Mouse (Mus musculus): Measurements from ENCODE around the gene Igf2bp3. TPM values are rescaled to one million over a fixed set of nuclear protein-coding genes. Genes with fewer than 3 reads are reported as not detected.
"Not testable (repeated sequence)": the region's sequence is repeated elsewhere in the genome, so short reads cannot be mapped to it uniquely, and the experiment has no call there.

The Igf2bp3 gene
- 1 to 10 TPM; 2.5 to 4.6 TPM for polyA plus RNA-seq (2017; shearing (Covaris generic))

DNA sequence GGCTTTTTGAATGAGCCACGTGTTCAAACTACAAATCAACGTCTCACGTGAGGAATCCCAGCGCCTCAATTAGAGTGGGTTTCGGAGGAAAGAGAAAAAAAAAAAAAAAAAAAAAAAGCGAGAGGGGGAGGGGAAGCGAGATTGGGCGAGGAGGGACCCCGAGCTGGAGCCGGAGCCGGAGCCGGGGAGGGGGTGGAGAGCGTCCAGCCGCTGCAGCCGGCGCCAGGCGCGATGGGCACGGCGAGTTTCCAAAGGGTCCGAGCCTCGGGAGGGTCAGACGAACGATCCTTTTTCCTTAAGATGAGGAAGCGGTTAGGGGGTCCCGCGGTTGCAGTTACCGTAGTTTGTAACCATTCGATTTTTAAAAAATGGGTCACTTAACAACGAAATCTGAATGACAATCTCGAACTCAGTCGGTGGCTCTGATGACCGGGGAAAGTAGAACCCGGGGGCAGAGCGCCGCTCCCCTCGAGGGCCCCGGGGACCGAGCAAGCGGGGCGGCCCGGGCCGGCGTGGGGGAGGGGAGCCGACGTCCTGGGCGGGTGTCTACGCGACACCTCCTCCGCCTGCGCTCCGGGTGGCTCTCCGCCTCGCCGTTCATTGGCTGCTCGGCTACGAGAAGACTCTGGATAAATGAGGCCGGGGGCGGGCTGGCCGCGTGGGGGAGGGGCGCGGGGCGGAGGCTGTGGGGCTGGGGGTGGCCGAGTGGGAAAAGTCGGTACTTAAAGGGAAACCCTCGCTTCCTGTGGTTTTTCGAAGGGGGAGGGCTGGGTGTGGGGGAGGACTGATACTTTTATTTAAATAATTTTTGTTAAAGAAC is at the start of gene Igf2bp3:
Gene Igf2bp3 (minus strand): TSS at position 30 of the 820 bp plus-strand sequence.
- ATAC-seq: no peak

DNA sequence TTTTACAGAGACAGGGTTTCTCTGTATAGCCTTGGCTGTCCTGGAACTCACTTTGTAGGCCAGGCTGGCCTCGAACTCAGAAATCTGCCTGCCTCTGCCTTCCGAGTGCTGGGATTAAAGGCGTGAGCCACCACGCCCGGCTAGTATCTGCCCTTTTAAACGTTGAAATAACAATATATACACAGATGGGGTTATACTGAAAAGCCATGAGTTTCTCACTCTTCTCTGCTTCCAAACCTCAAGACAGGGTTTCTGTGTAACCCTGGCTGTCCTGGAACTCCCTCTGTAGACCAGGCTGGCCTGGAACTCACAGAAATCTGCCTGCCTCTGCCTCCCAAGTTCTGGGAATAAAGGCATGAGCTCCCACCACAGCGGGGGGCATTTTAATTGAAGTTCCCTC is 49.7 kb upstream of the Igf2bp3 start:
- ATAC-seq: not testable (repeated sequence)

DNA sequence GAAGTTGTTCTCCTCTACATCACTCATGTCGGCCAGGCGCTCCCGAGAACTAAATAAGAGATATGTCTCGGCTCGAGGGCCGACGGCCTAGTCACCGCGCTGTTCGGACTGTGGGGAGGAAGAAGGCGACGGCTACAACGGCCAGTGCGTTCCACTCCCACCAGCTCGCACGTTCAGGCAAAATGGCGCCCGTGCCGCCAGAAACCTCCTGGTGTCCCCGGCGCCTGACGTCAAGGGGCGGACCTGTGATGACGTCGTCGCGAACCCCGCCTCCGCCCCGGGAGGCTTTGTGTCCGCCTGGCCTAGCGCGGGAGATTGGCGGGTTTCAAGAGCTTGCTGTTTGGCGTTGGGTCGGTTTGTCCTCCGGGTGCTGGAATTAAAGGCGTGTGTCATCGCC is 49.1 kb upstream of the Igf2bp3 start, which contains the start of gene Tra2a:
Gene Tra2a (minus strand): TSS at position 187 of the 397 bp plus-strand sequence.
- peak; percentile 91 for ATAC-seq

- ATAC-seq: peak; percentile 49
These were observed 48.5 kb upstream of the Igf2bp3 start for GRCm38 (mm10) chr6:49263081-49263846.

GRCm38 (mm10) chr6:49262421-49262820 is 47.7 kb upstream of the Igf2bp3 start:
- ATAC-seq: no peak

DNA sequence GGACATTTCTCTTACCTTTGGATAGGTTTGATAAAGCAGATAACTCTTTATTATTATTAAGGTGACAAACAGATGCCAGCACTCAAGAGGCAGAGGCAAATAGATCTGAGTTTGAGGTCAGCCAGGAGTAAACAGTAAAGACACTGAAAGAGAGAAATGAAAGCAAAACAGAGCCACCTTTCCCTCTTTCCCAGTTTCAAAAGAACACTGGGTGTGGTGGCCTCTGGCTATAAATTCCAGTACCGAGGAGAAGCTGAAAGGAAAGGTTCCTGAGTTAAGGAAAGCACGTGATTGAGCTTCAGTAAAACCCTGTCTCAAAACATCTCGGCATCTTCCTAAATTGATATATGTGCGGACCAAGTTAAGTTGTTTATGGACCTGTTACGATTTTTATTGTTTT is 45.0 kb upstream of the Igf2bp3 start:
- ATAC-seq: no peak

DNA sequence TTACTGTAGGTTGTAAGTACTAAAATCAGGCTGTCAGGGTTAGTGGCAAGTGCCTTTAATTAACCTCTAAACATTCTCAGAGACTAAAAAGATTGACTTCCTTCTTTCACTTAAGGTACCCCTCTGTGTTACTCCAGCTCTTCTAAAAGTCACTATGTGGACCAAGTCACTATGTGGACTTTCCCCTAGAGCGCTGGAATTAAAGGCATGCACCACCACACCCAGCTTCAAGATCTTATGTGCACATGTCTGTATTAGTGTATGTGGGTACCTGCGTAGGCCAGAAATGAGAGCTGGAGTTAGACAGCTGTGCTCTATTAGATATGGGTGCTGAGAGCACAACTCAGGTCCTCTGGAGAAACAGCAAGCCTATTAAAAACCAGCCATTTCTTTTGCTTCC is 43.1 kb upstream of the Igf2bp3 start:
- ATAC-seq: no peak

- no peak for ATAC-seq
These were observed 37.5 kb upstream of the Igf2bp3 start for GRCm38 (mm10) chr6:49252207-49252606.

DNA sequence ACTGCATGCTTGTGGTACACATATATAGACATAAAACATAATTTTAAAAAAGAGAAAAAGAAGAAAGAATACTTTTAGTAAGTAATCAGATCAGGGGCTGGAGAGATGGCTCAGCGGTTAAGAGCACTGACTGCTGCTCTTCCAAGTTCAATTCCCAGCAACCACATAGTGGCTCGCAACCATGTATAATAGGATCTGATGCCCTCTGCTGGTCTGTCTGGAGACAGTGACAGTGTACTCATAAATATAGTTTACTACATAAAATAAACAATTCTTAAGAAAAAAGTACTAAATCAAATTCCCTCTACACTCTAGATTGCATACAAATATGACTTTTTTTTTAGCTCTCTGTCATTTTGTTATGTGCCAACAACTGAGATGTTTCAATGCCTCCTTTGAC is 36.4 kb upstream of the Igf2bp3 start:
- ATAC-seq: no peak

- no peak for ATAC-seq
These were observed 32.5 kb upstream of the Igf2bp3 start for GRCm38 (mm10) chr6:49247246-49247645.

- ATAC-seq: no peak
These were observed 27.6 kb upstream of the Igf2bp3 start for GRCm38 (mm10) chr6:49242331-49242730.

GRCm38 (mm10) chr6:49241562-49241961 is 26.8 kb upstream of the Igf2bp3 start:
- ATAC-seq: no peak

DNA sequence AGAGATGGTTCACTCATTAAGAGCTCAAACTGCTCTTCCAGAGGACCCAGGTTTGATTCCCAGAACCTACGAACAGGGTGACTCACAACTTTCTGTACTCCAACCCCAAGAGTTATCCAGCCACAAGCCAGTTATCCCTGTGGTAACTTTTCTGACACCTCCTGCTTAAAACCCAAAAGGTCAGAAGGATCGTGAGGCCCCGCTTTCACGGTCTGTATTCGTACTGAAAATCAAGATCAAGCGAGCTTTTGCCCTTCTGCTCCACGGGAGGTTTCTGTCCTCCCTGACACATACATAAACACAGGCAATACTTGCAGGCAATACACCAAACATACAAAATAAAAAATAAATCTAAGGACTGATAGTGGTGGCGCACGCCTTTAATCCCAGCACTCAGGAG is 21.6 kb upstream of the Igf2bp3 start:
- ATAC-seq: peak; percentile 100

DNA sequence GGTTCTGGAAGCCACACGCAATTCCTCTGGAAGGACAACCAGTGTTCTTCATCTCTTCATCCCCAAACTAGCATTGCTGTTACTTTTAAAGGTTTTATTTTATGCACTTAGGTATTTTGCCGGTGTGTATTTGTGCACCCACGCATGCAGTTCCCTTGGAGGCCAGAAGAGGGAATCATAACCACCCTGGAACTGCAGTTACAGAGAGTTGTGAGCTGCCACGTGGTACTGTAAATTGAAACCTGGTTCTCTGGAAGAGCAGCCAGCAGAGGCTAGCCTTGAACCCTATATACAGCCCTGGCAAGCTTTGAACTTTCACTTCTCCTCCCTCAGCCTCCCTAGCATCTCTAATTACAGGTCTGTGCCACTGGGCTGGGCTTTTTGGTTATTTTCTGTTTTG is 18.6 kb upstream of the Igf2bp3 start:
- ATAC-seq: no peak

DNA sequence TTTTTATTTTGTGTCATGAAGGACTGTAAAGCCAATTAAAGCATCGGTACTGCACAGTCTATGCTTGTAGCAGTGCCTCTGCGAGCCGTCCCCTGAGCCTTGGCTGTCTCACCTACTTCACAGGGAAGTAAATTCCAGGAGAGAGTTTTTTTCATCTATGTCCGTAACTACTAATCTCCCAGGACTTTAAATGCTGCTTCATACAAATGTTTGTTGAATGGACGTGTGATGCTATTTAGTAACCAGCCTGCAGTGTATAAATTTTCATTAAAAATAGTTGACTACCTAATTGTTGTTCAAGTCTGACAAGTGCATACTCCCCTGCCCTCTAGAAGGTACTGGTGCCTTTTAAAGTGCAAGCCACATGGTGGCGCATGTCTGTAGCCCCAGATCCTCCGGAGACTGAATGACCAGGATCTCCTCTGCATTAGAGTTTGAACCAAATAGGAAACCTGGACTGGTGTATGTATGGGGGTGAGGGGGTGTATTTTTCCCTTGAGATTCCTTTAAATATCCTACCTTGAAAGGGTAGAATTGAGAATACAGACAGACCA is 13.4 kb upstream of the Igf2bp3 start:
- ATAC-seq: no peak

- no peak for ATAC-seq
These were observed 12.5 kb upstream of the Igf2bp3 start for GRCm38 (mm10) chr6:49227184-49227735.

GRCm38 (mm10) chr6:49225728-49226123 is 11.0 kb upstream of the Igf2bp3 start:
- no peak for ATAC-seq

DNA sequence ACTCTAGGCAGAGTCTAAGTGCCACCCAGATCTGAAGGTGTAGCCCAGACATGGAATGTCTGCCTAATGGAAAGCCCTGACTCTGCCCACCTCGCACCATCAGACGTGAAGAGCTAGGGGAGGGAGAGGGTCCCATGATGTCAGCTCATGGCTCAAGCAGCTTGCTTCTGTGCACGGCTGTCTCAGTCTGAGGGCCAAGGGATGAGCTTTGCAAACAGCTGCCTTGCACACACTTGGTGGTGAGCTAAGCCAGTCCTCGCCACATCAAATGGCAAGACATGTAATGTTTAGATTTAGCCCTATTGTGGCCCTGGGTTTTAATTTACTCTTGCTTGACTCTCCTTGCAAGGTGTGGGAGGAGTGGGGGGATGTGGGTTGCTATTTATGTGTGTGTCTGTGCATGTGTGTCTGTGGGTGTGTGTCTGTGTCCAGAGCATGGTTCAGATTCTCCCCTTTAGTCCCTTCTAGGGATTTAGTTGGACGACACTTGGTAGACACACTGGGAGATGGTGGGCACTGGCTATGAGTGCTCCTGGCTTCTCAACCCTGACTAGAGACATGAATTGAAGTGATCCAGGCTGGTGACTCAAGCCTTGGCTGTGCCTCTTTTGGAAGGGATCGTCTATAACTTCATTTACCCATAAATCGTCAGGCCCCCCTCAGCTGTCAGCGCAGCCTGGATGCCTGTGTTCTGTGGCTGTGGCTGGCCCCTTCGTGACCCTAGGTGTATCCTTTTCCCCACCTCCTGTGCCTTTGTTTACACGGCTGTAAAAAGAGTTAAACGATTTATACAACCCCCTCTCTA is 10.4 kb upstream of the Igf2bp3 start:
- no peak for ATAC-seq

DNA sequence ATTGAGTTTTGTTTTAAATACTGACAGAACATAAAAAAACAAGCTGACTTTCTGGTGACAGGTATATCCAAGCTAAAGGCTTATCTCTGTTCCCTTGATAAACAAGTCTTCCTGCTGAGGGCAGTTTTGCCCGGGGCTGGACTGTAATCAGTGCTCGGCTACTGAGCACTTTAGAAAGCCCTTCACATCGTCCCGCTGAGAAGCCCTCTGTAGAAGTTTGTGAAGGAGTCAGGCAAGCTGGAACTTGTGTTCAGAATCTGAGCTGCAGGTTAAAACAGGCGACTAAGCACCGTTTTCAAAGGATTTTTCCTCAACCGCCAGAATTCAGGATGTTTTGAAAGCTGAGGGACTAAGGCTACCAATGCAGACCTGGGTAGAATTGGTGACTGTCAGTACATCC is 7.1 kb upstream of the Igf2bp3 start:
- no peak for ATAC-seq

GRCm38 (mm10) chr6:49219920-49220604 is 5.3 kb upstream of the Igf2bp3 start:
- no peak for ATAC-seq

GRCm38 (mm10) chr6:49219001-49219560 is 4.3 kb upstream of the Igf2bp3 start:
- no peak for ATAC-seq
